Mouse (Mus musculus): ENCODE measurements around the gene Gart. TPM values are rescaled to one million over a fixed set of nuclear protein-coding genes. Genes with fewer than 3 reads are reported as not detected.

The Gart gene
- 62.1 and 66.1 TPM in 2 replicates for polyA plus RNA-seq (2015; fragmentation: Nextera tagmentation; extraction: Ambion mirVana)

DNA sequence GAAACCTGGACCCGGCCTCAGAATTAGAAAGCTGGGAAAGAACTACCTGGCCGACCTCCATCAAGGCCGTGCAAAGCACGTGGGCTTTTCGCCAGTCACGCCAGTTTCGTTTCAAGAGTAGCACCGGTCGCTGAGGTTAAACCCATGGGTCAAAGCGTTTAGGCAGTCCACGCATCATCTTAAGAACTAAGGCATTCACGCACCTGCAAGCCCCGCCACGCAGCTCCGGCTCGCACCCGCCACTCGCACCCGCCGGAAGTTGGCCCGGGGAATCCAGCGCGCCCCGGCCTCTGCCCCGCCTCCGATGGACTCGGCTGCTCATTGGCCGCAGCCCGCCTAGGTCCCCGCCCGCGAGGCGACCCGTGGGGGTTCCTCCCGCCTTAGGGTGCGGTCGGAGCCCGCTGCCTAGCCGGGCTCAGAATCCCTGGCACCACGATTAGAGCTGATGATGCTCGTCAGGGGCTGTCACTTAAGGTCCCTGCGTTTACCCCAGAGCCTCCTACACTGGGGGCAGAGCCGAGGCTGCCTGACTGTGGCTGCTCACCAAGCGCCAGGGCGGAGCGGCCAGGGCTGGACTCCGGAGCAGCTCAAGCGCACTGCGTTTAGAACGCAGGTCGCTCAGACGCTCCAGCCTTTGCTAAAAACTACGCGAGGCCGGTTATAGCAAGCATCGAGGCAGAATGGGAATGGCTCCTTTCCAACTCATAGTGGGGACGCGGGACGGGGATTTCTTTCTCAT lies at the start of gene Gart:
Gene Gart, minus strand, starts transcription at position 272 of the 739 bp plus-strand sequence.
- Histone ChIP-seq H3K27ac (replicated peaks) (peak within 1 kb of the TSS; percentile 99), H3K4me3 (peak within 1 kb of the TSS; percentile 84), H3K9ac (peak within 1 kb of the TSS; percentile 93), H3K4me1 (replicated peaks) (peaks cover 31% of the 10 kb centered on the region), H3K27me3 (no peaks in the 10 kb centered on the region), H3K4me2 (peak within 1 kb of the TSS; percentile 97), H3K36me3 (peaks cover 17% of the 10 kb centered on the region), H3K9me3 (no peaks in the 10 kb centered on the region)
- ATAC-seq (ENCODE audit: low read depth), result peak; percentile 87
- WGBS, result under 1% methylated on average over 59 of the region's 59 CpGs

DNA sequence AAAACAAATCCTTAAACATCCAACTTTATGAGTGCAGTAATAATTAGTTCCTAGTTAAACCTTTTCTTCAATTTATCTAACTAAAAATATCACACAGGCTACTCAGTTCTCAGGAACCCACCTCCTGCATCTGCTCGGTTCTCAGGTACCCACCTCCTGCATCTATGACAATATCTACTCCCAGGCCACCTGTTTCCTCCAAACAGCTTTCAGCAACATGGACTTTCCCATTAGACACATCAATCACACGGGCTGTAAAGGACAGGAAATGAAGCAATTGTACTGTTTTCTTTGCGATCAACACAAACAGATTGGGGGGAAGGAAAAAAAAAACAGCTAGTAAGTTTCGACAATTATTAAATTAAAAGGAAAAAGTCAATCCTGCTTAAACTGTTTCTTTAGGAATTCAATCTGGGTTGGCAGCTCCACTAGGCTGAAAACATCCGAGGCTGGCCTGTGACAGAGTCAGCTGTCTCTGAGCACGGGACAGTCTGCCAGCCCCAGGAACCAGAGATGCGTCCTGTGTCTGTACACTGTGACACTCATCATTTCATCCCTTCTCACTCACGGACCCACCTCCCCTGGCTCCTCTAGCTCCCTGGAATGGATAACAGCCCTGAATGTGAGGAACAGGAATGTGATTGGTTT lies 48.5 kb upstream of the Gart start:
- no peaks in the 10 kb centered on the region; the same call in 1 of the 2 replicates for H3K4me1 ChIP-seq (replicated peaks)
- H3K27me3 ChIP-seq, result no peaks in the 10 kb centered on the region
- H3K9ac ChIP-seq, result 0 out of 2 replicates have a peak overlapping the region, but pooled peaks have one; percentile 31
- 70% methylated on average over 8 of the region's 8 CpGs for whole genome bisulfite sequencing
- H3K27ac ChIP-seq (replicated peaks), result no peak overlapping the region
- H3K4me2 ChIP-seq, result no peak overlapping the region
- no peak for ATAC-seq (ENCODE audit: low read depth)
- peaks cover 42% of the 10 kb centered on the region for H3K36me3 ChIP-seq
- H3K4me3 ChIP-seq, result no peak overlapping the region
- no peaks in the 10 kb centered on the region for H3K9me3 ChIP-seq

DNA sequence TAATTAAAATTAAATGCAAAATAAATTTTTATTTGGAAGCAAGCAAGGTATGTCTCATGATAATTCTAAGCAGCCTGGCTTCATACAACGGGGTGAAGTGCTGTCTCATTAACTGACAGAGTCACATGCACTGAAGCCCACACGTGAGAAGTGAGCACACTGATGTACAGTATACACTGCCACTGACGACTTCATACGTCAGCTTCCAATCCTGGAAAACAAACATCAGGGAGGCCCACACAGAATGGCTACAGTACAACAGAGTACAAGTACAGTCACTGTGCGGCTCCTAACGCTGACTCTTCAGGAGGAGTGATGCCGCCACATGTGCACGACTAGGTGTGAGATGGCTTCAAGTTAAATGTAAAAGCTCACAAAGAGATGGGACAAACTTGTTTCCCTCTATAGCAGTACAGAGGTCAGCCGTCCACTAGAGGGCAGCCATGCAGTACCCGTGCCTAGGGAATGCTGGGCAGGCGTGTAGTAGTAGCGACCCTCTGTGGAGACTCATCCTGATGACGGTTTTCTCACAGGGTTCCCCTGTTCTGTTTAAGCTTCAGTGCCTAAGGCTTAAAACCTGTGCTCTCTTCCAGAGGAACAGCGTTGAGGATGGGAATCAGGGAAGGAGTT lies 47.8 kb upstream of the Gart start:
- H3K4me3 ChIP-seq, result no peak overlapping the region
- ATAC-seq (ENCODE audit: low read depth), result peak; percentile 87
- H3K4me2 ChIP-seq, result no peak overlapping the region
- no peaks in the 10 kb centered on the region for H3K27me3 ChIP-seq
- H3K9ac ChIP-seq, result 0 out of 2 replicates have a peak overlapping the region, but pooled peaks have one; percentile 31
- WGBS, result 34% methylated on average over 14 of the region's 14 CpGs
- H3K27ac ChIP-seq (replicated peaks), result no peak overlapping the region
- no peaks in the 10 kb centered on the region for H3K9me3 ChIP-seq
- H3K36me3 ChIP-seq, result peaks cover 39% of the 10 kb centered on the region
- peaks cover 6% of the 10 kb centered on the region for H3K4me1 ChIP-seq (replicated peaks)

DNA sequence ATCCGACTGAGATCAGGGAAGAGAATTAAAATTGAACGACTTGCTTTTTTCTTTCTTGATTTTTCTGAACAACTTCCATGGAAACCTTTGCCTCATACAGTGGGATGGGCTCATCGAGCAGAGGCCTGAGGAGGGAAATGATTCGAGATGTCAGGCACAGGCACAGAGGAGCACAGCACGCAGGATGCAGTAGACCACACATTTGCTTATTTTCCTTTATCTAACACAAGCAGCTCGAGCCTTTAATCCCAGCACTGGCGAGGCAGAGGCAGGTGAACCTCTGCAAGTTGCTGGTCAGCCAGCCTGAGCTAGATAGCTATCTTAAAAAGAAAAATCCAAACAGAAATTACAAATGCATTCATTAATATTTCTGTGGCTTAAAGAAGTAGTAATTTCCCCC lies 43.0 kb upstream of the Gart start:
- Histone ChIP-seq H3K4me1 (replicated peaks) (peaks cover 24% of the 10 kb centered on the region), H3K4me3 (0 out of 2 replicates have a peak overlapping the region, but pooled peaks have one; percentile 85), H3K36me3 (peaks cover 19% of the 10 kb centered on the region), H3K27me3 (no peaks in the 10 kb centered on the region), H3K27ac (replicated peaks) (no peak overlapping the region), H3K9me3 (no peaks in the 10 kb centered on the region), H3K9ac (peak overlapping the region; percentile 53), H3K4me2 (peak overlapping the region; percentile 71)
- WGBS, result 53% methylated on average over 7 of the region's 7 CpGs
- ATAC-seq (ENCODE audit: low read depth), result no peak

DNA sequence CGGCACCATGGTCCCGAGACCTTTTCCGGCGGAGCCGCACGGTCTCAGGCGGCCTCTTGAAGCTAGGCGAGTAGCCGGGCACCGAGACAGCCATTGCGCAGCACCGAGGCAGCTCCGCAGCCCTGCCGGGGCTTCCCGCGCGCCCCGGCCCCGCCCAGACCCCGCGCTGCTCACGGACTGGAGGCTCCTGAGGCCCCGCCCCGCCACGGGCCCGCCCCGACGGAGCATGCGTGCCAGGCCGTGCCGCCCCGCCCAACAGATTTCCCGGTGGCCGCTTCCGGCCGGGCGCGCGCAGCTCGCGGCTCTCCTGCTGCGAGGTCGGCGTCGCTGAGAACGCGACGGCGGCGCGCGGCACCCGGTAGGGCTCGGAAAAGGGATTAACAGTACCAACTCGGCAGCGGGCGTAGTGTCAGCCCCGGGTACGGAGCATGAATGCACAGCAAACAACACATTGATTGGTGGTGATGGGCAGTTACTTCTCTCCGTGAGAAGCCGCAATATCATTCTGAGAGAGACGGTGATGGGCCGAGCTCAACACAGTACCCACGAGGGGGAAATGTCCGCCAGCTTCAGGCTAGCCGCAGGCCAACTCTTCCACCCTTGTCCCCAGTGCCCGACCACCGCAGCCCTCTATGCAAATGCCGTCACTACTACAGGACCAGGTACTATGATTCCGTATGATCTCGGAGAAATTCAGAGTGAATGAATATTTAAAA lies 42.0 kb upstream of the Gart start, which contains the start of gene Donson:
Gene Donson, minus strand, starts transcription at position 152 of the 716 bp plus-strand sequence.
- peak within 1 kb of the TSS; percentile 92 for H3K27ac ChIP-seq (replicated peaks)
- peak within 1 kb of the TSS; percentile 91 for H3K9ac ChIP-seq
- no peaks in the 10 kb centered on the region for H3K27me3 ChIP-seq
- under 1% methylated on average over 69 of the region's 71 CpGs for WGBS
- peaks cover 26% of the 10 kb centered on the region for H3K36me3 ChIP-seq
- H3K4me3 ChIP-seq, result peak within 1 kb of the TSS; percentile 85
- no peaks in the 10 kb centered on the region for H3K9me3 ChIP-seq
- H3K4me2 ChIP-seq, result peak within 1 kb of the TSS; percentile 71
- peaks cover 24% of the 10 kb centered on the region for H3K4me1 ChIP-seq (replicated peaks)
- peak; percentile 99 for ATAC-seq (ENCODE audit: low read depth)

DNA sequence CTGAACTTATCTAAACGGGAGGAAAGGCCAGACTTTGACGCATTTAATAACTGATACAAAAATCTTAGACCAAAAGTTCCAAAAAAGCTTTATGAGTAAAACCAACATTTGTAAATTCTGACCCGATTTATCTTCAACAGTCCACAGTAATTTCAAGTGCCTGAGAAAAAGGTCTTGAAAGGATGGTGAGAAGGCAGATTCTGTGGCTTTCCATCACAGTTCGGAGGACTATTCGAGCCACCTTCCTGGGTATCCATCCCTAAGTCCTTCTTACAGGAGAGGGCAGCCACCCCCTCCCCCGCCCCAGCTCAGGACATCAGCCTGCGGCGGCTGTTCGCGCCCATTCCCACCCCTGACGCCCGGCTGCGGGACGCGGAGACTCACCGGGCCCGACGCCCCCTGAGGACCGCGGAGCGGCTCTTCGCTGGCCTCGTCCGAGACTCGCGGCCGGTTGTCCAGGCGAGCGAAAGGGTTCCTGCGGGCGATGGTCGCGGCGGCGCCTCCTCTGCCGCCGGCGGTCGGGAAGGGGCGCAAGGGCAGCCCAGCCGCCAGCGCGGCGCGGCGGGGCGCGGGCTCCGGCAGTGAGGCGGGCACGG lies 41.4 kb upstream of the Gart start:
- H3K9me3 ChIP-seq, result no peaks in the 10 kb centered on the region
- WGBS, result under 1% methylated on average over 51 of the region's 51 CpGs
- H3K9ac ChIP-seq, result peak overlapping the region; percentile 91
- peak overlapping the region; percentile 92 for H3K27ac ChIP-seq (replicated peaks)
- peak overlapping the region; percentile 71 for H3K4me2 ChIP-seq
- H3K4me3 ChIP-seq, result peak overlapping the region; percentile 85
- ATAC-seq (ENCODE audit: low read depth), result peak; percentile 69
- no peaks in the 10 kb centered on the region for H3K27me3 ChIP-seq
- peaks cover 24% of the 10 kb centered on the region for H3K4me1 ChIP-seq (replicated peaks)
- peaks cover 28% of the 10 kb centered on the region for H3K36me3 ChIP-seq

DNA sequence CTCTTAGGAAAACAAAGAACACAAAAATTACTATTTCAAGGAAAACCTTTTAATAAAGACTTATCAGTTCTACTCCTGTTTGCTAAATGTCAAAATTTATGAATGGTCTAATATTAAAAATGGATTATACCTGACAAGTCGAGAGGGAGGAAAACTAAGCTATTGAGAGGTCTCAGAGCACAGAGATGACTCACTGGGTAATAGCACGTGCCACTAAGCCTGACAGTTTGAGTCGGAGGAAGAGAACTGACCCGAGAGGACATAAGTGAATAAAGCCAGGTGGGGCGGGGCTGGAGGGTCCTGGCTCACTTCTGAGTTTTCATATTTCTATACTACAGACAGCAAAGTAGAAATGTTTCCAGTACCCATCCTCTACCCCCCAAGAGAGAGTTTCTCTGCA lies 39.6 kb upstream of the Gart start:
- Histone ChIP-seq H3K27me3 (no peaks in the 10 kb centered on the region), H3K9me3 (no peaks in the 10 kb centered on the region), H3K4me2 (no peak overlapping the region), H3K9ac (no peak overlapping the region), H3K27ac (replicated peaks) (no peak overlapping the region), H3K4me3 (no peak overlapping the region), H3K4me1 (replicated peaks) (peaks cover 24% of the 10 kb centered on the region), H3K36me3 (peaks cover 45% of the 10 kb centered on the region)
- no peak for ATAC-seq (ENCODE audit: low read depth)
- 87% methylated on average over 5 of the region's 5 CpGs for WGBS

DNA sequence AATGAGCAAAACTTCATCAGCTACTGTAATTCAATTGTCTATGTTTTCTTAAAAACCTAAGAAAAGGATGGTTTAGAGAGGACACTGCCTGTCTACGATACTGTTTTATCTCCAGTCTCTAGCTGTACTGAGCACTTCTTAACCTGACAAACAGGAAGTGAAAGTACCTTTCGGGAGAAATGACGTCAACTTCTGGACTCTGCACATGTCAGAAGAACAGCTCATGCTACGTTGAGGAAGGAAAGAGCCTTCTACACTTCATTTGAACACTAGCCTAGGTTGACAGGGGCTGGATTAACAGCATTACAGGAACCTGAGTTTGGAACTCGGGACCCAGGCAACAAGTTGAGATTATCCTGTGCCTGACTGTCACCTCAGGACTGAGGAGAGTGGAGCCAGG lies 38.8 kb upstream of the Gart start:
- Histone ChIP-seq H3K9ac (no peak overlapping the region), H3K4me1 (replicated peaks) (peaks cover 24% of the 10 kb centered on the region), H3K4me2 (no peak overlapping the region), H3K27ac (replicated peaks) (no peak overlapping the region), H3K4me3 (no peak overlapping the region), H3K9me3 (no peaks in the 10 kb centered on the region), H3K36me3 (peaks cover 54% of the 10 kb centered on the region), H3K27me3 (no peaks in the 10 kb centered on the region)
- no peak for ATAC-seq (ENCODE audit: low read depth)
- 84% methylated on average over 5 of the region's 5 CpGs for WGBS

DNA sequence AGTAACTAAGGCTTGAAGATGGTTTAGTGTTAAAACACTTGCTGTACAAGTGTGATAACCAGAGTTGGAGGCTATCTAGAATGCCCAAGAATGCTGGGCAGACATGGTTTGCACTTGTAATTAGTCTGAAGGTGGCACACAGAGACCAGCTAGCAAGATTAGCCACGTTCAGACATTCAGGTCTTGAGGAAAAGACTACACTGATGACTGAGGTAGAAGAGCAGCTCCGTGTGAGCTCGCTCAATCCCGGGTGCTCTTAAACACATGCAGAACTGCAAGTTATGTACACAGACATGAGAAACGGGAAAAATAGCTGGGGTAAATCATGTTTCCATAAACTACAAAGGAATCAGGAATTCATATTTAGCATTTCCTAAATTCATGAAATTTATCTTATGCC lies 33.9 kb upstream of the Gart start:
- Histone ChIP-seq H3K36me3 (peaks cover 92% of the 10 kb centered on the region), H3K27ac (replicated peaks) (no peak overlapping the region), H3K27me3 (no peaks in the 10 kb centered on the region), H3K4me2 (no peak overlapping the region), H3K4me1 (replicated peaks) (no peaks in the 10 kb centered on the region), H3K9me3 (no peaks in the 10 kb centered on the region), H3K4me3 (no peak overlapping the region), H3K9ac (no peak overlapping the region)
- WGBS, result 83% methylated on average over 5 of the region's 5 CpGs
- no peak for ATAC-seq (ENCODE audit: low read depth)

DNA sequence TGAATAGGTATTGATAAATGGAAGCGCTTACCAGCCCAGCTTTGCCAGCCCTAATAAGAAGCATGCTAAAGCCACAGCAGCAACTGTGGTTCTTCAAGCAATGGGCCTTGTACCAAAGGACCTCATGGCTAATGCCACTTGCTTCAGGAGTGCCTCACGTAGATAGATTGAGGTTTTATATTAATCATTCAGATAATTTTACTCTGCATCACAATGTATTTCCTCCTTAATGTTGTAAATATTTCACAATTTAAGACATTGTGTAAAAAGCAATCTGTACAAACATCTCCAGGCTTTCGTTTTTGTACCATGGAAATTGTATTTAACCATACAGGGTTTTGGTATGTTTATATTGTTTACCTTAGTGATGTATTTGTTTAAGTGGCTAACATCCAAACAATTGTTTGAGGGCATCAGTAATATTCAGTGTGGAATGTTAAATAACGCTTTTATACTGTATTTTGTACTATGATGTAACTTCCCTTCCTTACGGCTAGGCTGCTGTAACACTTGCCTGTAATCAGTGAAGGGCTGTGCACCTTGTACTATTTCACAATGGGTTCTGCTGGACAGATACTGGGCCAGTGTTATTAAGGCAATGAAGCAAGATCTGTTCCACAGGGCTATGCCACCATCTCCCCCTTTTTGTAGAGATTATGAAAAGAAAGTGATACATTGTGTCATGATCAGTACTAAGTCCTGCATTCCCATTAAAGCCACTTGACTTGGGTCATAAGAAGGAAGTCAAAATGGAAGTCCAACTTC lies 31.6 kb upstream of the Gart start:
- H3K4me3 ChIP-seq, result no peak overlapping the region
- no peaks in the 10 kb centered on the region for H3K27me3 ChIP-seq
- H3K36me3 ChIP-seq, result peaks cover 88% of the 10 kb centered on the region
- no peak overlapping the region for H3K9ac ChIP-seq
- no peak overlapping the region for H3K4me2 ChIP-seq
- no peak overlapping the region for H3K27ac ChIP-seq (replicated peaks)
- H3K9me3 ChIP-seq, result no peaks in the 10 kb centered on the region
- 92% methylated on average over 5 of the region's 5 CpGs for WGBS
- ATAC-seq (ENCODE audit: low read depth), result no peak
- H3K4me1 ChIP-seq (replicated peaks), result no peaks in the 10 kb centered on the region

DNA sequence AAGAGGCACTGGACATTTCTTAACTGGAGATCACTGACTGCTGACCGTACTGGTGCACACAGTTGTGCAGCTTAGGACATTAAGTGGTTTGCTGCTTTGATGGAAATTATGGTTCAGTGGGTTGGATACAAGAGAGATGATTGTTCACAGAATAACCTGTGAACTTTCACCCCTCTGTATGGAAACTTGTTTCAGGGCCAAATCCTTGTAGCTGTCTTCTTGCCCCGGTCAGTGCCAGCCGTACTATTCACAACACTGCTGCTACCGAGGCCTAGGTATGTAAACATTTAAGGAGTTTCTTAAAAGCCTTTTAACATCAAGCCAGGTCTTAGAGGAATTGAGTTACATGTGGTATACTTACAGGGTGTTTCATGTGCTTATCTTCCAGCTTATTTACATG lies 27.7 kb upstream of the Gart start:
- Histone ChIP-seq H3K4me3 (no peak overlapping the region), H3K36me3 (peaks cover 86% of the 10 kb centered on the region), H3K4me2 (no peak overlapping the region), H3K27ac (replicated peaks) (no peak overlapping the region), H3K27me3 (no peaks in the 10 kb centered on the region), H3K9me3 (no peaks in the 10 kb centered on the region), H3K4me1 (replicated peaks) (no peaks in the 10 kb centered on the region), H3K9ac (no peak overlapping the region)
- ATAC-seq (ENCODE audit: low read depth), result no peak
- WGBS, result 85% methylated on average over 4 of the region's 4 CpGs
